Mouse (Mus musculus) embryonic facial prominence, embryonic 12.5 days (tissue): Measurements from ENCODE around the gene Pmm1. TPM values are rescaled to one million over a fixed set of nuclear protein-coding genes. Genes with fewer than 3 reads are reported as not detected.

ENCODE experiments used
- polyA plus RNA-seq: library from polyadenylated mRNA; unstranded; fragments of >200 nt; fragmentation: Nextera tagmentation; extraction: Ambion mirVana; gene quantifications from 2 replicates; pipeline ENCODE4 v1.2.1, GENCODE M21; 2016

Gene Pmm1
- polyA plus RNA-seq, 1 experiment from 2014 or later = 25.5 TPM

Other genes starting within 250 kb of the Pmm1 start
- gene Zc3h7b, start 215.9 kb downstream of the Pmm1 start, polyA plus RNA-seq = 36.4 and 41.1 TPM in 2 replicates
- gene Rangap1, start 215.4 kb downstream of the Pmm1 start, polyA plus RNA-seq = 121 and 123 TPM in 2 replicates
- 29.7 and 30.9 TPM in 2 replicates for gene Tef, start 158.5 kb downstream of the Pmm1 start, polyA plus RNA-seq
- gene Tob2, start 102.1 kb downstream of the Pmm1 start, polyA plus RNA-seq = 22.9 and 23.0 TPM in 2 replicates
- gene Phf5a, start 89.0 kb downstream of the Pmm1 start, polyA plus RNA-seq = 145 and 163 TPM in 2 replicates
- 146 and 155 TPM in 2 replicates for gene Aco2, start 88.6 kb downstream of the Pmm1 start, polyA plus RNA-seq
- 59.3 and 61.3 TPM in 2 replicates for gene Polr3h, start 34.7 kb downstream of the Pmm1 start, polyA plus RNA-seq
- 12.8 and 15.9 TPM in 2 replicates for gene Csdc2, start 24.2 kb downstream of the Pmm1 start, polyA plus RNA-seq
- not detected in 2 replicates for gene 1700029P11Rik, start 19.6 kb upstream of the Pmm1 start, polyA plus RNA-seq
- 85.8 and 88.3 TPM in 2 replicates for gene Xrcc6, start 26.9 kb upstream of the Pmm1 start, polyA plus RNA-seq
- 31.6 and 34.0 TPM in 2 replicates for gene Desi1, start 72.9 kb upstream of the Pmm1 start, polyA plus RNA-seq
- gene Snu13, start 86.7 kb upstream of the Pmm1 start, polyA plus RNA-seq = 255 and 260 TPM in 2 replicates
- gene 4930407I10Rik, start 98.2 kb upstream of the Pmm1 start, polyA plus RNA-seq = 0.04 TPM in 1 of 2 replicates, not detected in the other
- 0.09 and 0.10 TPM in 2 replicates for gene Mei1, start 109.1 kb upstream of the Pmm1 start, polyA plus RNA-seq
- 26.2 and 27.0 TPM in 2 replicates for gene Ccdc134, start 167.0 kb upstream of the Pmm1 start, polyA plus RNA-seq
- gene Srebf2, start 186.3 kb upstream of the Pmm1 start, polyA plus RNA-seq = 200 and 202 TPM in 2 replicates